Mouse (Mus musculus) frontal cortex, postnatal 36 days (tissue): ENCODE data around the gene Arhgef19.

Source experiments
- DNase-seq, 2 experiments: peaks; one replicate each; pipeline ENCODE4 v3.0.0; 2022; ENCODE audit warnings: low spot score in 2 of 2

Arhgef19 gene

DNA sequence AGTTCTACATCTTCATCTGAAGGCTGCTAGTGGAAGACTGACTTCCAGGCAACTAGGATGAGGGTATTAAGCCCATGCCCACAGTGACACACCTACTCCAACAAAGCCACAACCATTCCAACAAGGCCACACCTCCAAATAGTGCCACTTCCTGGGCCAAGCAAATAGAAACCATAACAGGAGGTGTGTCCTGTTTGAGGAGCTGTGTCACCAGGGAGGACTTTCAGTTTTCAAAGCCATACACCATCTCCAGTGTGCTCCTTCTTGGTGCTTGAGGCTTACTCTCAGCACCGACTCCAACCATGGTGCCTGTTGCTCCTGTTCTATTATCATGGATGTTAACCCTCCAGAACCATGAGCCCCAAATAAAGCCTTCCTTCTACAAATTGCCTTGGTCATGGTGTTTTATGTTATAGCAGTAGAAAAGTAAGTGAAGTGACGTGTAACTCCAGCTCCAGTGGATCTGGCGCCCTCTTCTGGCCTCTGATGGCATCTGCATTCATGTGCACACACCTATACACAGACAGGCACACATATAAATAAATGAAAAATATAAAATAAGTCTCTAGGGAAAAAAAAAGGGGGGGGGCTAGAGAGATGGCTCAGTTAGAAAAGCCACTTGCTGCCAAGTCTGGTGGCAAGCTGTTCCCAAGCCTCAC is 26.8 kb downstream of the Arhgef19 start:
- no peak for DNase-seq

DNA sequence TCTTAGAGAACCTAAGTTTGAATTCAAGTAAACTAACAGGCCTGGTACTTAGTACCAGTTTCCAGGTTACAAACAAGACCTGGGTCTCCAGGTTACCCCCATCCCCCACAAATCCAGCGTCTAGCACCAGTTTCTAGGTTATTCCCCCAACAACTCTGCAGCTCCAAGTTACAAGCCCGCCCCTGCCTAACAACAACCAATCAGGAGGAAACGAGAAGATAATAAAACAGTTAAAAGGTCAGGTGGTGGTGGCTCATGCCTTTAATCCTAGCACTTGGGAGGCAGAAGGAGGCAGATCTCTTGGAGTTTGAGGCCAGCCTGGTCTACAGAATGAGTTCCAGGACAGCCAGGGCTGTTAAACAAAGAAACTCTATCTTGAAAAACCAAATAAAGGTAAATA is 28.0 kb downstream of the Arhgef19 start:
- no peak for DNase-seq

GRCm38 (mm10) chr4:141267837-141268236 is 28.5 kb downstream of the Arhgef19 start:
- peak; percentile 76 to 80 for DNase-seq

GRCm38 (mm10) chr4:141268350-141268749 is 29.1 kb downstream of the Arhgef19 start:
- DNase-seq: no peak

DNA sequence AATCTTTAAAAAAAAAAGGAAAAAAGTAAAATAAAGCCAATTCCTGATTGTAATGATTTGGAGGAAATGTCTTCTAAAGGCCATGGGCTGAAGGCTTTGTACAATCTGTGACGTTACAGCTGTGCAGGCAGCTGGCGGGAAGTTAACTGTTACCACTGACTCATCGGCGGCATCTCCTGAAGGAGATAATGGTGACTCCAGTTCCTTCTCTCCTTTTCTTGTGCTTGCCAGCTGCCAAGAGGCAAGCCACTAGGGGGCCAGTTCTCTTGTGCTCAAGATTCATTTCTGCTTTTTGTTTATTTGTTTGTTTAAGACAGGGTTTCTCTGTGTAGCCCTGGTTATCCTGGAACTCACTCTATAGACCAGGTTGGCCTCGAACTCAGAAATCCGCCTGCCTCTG is 29.8 kb downstream of the Arhgef19 start:
- DNase-seq: no peak

DNA sequence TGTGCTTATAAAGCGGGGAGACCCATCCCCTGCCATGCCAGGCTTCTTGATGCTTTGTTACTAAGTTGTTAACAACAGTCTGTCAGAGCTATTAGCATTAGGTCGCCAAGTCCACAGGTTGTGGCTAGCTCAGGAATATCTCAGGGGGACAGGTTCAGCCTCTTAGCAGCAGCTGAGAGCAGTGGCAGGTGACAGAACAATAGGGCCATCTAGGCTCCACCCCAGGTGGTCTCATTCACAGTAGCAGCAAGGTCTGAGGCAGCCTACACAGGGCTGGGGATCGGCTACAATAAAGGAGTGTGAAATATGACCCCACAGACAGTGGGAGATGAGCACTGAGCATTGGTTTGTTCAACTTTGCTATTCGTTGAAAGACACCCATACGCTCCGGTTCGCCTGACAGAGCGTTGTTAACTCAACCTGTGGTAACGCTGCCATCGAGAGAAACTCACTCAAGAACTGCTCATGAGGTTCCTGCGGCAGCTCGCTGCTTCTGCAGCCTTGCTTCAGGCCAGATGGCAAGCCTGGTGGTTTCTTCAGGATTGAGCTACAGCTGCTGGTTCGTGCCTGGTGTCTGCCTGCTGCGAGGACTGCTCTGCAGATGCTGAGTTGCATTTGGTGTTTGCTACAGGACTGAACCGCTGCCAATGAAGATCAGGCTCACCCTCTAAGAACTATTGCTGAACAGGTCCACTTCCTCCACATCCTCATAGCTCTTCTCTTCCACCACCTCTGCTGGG is 31.1 kb downstream of the Arhgef19 start:
- DNase-seq: no peak

DNA sequence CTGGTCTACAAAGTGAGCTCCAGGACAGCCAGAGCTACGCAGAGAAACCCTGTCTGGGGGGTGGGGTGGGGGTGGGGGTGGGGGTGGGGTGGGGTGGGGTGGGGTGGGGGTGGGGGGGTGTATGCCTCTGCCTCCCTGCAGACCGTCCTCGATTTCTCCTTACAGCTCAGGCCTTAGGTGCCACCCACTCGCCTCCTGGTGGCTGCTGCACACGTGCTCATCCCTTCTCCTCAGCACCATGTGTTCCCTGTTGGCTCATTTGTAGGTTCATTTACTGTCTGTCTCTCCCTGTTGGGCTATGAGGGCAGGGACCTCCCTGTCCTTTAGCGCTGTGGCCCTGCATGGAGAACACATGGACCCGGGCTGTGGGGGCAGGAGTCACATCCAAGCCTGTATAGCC is 31.9 kb downstream of the Arhgef19 start:
- DNase-seq: no peak

- DNase-seq: no peak
Measured at GRCm38 (mm10) chr4:141271721-141272120, 32.4 kb downstream of the Arhgef19 start.

DNA sequence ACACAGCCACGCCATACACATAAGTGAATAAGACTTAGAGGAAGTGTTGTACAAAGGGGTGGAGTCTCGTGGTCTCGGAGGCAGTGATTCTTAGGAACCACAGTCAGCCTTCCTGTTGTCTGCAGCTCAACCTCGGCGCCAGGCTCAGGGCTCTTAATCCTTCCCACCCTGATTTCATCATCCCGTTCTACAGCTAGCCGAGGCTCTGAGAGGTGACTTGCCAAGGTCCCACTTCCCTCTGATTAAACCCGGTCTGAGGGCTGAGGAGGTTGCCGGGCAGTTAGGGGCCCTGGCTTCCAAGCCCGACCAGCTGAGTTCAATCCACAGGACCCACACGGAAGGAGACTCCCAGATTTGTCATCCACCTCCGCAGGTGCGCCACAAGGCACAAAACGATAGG is 33.6 kb downstream of the Arhgef19 start:
- DNase-seq: peak in 1 of 2 experiments; percentile 14

GRCm38 (mm10) chr4:141273296-141273695 is 34.0 kb downstream of the Arhgef19 start:
- peak; percentile 59 to 76 for DNase-seq

DNA sequence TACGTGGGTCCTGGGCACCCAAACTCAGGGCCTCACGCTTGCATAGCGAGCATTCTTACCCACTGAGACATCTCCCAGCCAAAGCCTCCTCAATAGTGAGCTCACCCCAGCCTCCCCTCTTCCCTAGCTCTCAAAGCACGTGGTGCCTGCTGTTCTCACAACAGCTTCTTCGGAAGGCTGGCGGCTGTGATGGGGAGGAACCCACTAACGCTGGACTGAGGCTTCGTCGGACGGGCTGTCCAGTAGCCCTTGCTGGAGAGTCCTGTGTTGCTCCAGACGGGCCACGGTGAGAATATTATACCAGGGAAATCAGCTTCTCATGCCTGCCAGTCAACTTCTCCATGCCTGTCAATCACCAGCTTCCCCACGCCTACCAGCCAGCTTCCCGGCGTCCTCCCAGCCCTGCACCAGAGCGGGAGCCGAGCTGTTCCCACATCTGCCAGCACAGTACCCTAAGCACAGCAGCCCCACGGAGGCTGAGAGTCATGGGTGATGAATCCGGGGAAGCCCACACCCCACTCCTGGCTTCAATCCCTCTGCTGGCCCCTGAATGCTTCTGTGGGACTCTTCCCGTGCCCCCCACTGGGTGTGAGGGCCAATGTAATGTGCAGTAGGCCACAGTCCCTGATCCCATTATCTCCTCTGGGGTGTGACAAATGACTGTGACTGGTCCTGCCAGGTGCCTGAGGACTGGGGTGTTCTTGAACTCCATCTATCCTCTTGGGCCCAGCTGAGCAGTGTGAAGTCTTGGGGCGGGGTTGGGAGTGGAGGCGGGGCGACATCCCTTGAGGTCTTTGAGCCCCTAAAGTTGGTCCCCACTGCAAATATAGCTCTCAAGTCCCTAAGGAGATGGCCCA is 35.4 kb downstream of the Arhgef19 start:
- DNase-seq: no peak

GRCm38 (mm10) chr4:141277157-141277556 is 37.9 kb downstream of the Arhgef19 start:
- DNase-seq: no peak

DNA sequence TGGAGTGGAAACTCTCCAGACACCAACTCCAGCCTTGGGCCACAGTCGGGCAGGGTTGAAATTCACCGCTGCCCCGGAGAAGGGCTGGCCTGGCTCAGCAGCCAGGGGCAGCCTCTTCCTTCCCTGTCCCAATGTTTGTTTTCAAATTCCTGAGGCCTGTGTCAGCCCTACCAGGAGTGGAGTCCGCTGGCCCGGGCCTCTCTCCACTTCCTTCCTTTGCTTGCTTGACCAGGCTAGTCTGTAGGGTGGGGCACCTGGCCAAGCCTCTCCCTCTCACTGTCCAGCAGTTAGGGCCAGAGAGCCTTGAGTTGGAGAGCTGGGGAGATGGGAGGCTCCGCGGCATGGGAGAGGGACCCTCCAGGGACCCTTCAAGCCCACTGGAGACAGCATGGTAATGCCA is 38.9 kb downstream of the Arhgef19 start:
- no peak for DNase-seq

GRCm38 (mm10) chr4:141279327-141279726 is 40.0 kb downstream of the Arhgef19 start:
- DNase-seq: no peak

GRCm38 (mm10) chr4:141279783-141280182 is 40.5 kb downstream of the Arhgef19 start:
- DNase-seq: no peak

- no peak for DNase-seq
Measured at GRCm38 (mm10) chr4:141280471-141280870, 41.2 kb downstream of the Arhgef19 start.

DNA sequence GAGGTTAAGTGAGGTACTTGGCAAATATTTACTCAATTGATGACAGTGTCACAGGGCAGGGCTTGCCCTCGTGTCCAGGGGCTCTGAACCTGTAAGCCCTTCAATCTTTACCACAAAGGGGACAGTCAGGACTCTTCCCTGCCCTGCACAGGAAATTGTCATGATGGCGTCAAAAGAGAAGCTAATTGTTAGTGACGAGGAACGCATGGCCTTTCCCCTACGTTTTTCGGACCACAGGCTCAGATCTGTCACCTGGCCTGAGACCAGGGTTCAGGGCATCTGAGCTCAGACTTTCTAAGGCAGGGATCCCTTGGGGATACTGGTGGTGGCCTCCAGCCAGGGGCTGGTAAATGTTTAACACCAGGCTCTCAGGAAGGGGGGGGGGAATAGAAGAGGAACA is 41.9 kb downstream of the Arhgef19 start:
- no peak for DNase-seq

- no peak for DNase-seq
Measured at GRCm38 (mm10) chr4:141281578-141281977, 42.3 kb downstream of the Arhgef19 start.

- no peak for DNase-seq
Measured at GRCm38 (mm10) chr4:141282087-141282486, 42.8 kb downstream of the Arhgef19 start.

- no peak for DNase-seq
Measured at GRCm38 (mm10) chr4:141282623-141283022, 43.3 kb downstream of the Arhgef19 start.

DNA sequence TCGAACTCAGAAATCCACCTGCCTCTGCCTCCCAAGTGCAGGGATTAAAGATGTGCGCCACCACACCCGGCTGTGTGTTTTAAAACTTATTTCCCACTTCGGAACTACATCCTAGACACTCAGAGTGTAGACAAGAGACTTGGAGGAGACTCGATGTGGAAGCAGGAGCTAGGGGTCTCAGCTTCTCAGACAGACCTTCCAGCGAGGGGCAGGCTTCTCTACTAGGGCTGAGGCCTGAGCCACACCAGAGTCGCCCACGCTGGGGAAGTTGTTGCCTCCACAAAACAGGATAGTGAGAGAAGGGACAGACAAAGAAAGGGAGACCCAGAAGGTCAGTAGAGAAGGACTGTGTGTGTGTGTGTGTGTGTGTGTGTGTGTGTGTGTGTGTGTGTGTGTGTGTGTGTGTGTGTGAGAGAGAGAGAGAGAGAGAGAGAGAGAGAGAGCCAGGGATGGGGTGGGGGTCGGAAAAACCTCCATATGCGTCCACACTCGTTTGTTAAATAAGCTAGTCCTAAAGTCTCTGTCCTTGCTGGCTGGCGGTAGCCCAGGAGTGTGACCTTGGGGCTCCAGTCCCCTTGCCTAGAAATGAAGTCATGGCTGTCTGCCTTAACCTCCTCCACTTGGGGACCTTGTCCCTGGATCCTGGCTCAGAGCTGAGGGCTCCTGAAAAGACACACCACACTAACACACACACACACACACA is 44.0 kb downstream of the Arhgef19 start:
- DNase-seq: no peak

GRCm38 (mm10) chr4:141283879-141284411 is 44.6 kb downstream of the Arhgef19 start:
- DNase-seq: no peak
